ENCODE assay signal across 12 mouse cellular contexts in genomic region chrX:36980563-36981187, GRCm38 (mm10). TPM values are rescaled to one million over a fixed set of nuclear protein-coding genes. Genes with fewer than 3 reads are reported as not detected.
DNase-seq lines count a peak whose midpoint lies in the region; ATAC-seq and TF ChIP-seq lines count a peak whose summit lies in the region.
"Had no signal": no experiment of that assay in that cellular context is flagged by ENCODE, and none has a peak within 500 bp of the region (broad histone marks: within the 10 kb centered on the region; RNA-seq: fewer than 3 reads in every experiment).

No protein-coding gene starts in this region.

- no peak for TF ChIP-seq POLR2A in CH12.LX (IDR thresholded peaks at IDR 0.05; ENCODE audit: low read depth, low read length)

- TF ChIP-seq EP300 in CH12.LX (IDR thresholded peaks at IDR 0.05; ENCODE audit: low read length) = peak; percentile 57

- no peaks in the 10 kb centered on the region for H3K9me3 ChIP-seq in CH12.LX (replicated peaks; ENCODE audit: low read length)
- H3K9me3 ChIP-seq in hindbrain, embryonic 13.5 days = no peaks in the 10 kb centered on the region
- H3K9me3 ChIP-seq in forebrain, postnatal 0 days (ENCODE audit: low read length) = no peaks in the 10 kb centered on the region
- H3K9me3 ChIP-seq: embryonic facial prominence, embryonic 15.5 days; liver, embryonic 15.5 days had no signal

- dilution Hi-C loops in CH12.LX (cut with MboI; ENCODE audit: extremely low pct_ligation_motif_present, extremely low pct_unique_long_range_greater_than_20kb, low sequenced_read_pairs) = no loop called here

- TF ChIP-seq CTCF in CH12.LX (conservative IDR thresholded peaks at IDR 0.05 in 1 of 2, IDR thresholded peaks at IDR 0.05 in 1 of 2; ENCODE audit: low read depth in 2 of 2, low read length in 2 of 2) = no peak
- TF ChIP-seq CTCF in forebrain, postnatal 0 days (IDR thresholded peaks at IDR 0.05; ENCODE audit: low read depth) = no peak

- 90% methylated on average over 10 of the region's 10 CpGs for WGBS in hindbrain, embryonic 13.5 days
- WGBS in forebrain, postnatal 0 days = 88% methylated on average over 10 of the region's 10 CpGs

- no peak for TF ChIP-seq RAD21 in CH12.LX (IDR thresholded peaks at IDR 0.05; ENCODE audit: low read depth, low read length)

- peak overlapping the region; percentile 71 for H3K9ac ChIP-seq in CH12.LX (ENCODE audit: insufficient read depth, low read depth)
- no peak overlapping the region for H3K9ac ChIP-seq in hindbrain, embryonic 13.5 days
- no peak overlapping the region for H3K9ac ChIP-seq in forebrain, postnatal 0 days
- H3K9ac ChIP-seq: embryonic facial prominence, embryonic 15.5 days; liver, embryonic 15.5 days had no signal

- H3K27me3 ChIP-seq in CH12.LX (replicated peaks) = no peaks in the 10 kb centered on the region
- H3K27me3 ChIP-seq in hindbrain, embryonic 13.5 days = no peaks in the 10 kb centered on the region
- H3K27me3 ChIP-seq in forebrain, postnatal 0 days (ENCODE audit: insufficient read depth, low read length) = no peaks in the 10 kb centered on the region
- H3K27me3 ChIP-seq: embryonic facial prominence, embryonic 15.5 days; liver, embryonic 15.5 days had no signal

- peaks cover 11 to 26% of the 10 kb centered on the region in 2 experiments for H3K4me1 ChIP-seq in CH12.LX (ENCODE audit: control insufficient read depth in 1 of 2, insufficient read depth in 2 of 2)
- peaks cover 25% of the 10 kb centered on the region for H3K4me1 ChIP-seq in hindbrain, embryonic 13.5 days (replicated peaks)
- 0 out of 2 replicates have a peak, but pooled peaks cover 5% of the 10 kb centered on the region for H3K4me1 ChIP-seq in forebrain, postnatal 0 days (ENCODE audit: insufficient read depth)
- H3K4me1 ChIP-seq: liver, embryonic 15.5 days had no signal

- in situ Hi-C loops in CH12.LX (cut with MboI; ENCODE audit: low pct_ligation_motif_present, low pct_unique_long_range_greater_than_20kb, low sequenced_read_pairs) = no loop called here

- H3K4me2 ChIP-seq in CH12.LX (ENCODE audit: insufficient read depth, low read depth, poor library complexity, severe bottlenecking) = peak overlapping the region; percentile 84
- H3K4me2 ChIP-seq in hindbrain, embryonic 13.5 days = no peak overlapping the region
- no peak overlapping the region for H3K4me2 ChIP-seq in forebrain, postnatal 0 days (ENCODE audit: low read depth)
- H3K4me2 ChIP-seq: embryonic facial prominence, embryonic 15.5 days; liver, embryonic 15.5 days had no signal

- peak; percentile 89 for DNase-seq in CD4-positive helper T cell, adult 2 months (ENCODE audit: low read depth, low spot score)
- DNase-seq in CH12.LX (ENCODE audit: extremely low read depth) = peak; percentile 47
- peak; percentile 59 to 69 for DNase-seq in thymus, postnatal 10 days (ENCODE audit: low spot score in 2 of 2)
- no peak for DNase-seq in forebrain, postnatal 0 days
- DNase-seq: gastrocnemius, postnatal 14 days; right cerebral cortex, postnatal 4 days had no signal

- 0 out of 2 replicates have a peak, but pooled peaks have one; percentile 35 for ATAC-seq in monocyte, adult 5-6 weeks (replicated peaks; ENCODE audit: insufficient number of reproducible peaks, low FRiP score, low TSS enrichment, poor library complexity, severe bottlenecking)
- ATAC-seq in cerebellum, adult (ENCODE audit: insufficient number of reproducible peaks, low FRiP score, low TSS enrichment) = no peak
- ATAC-seq in hindbrain, embryonic 13.5 days (ENCODE audit: low FRiP score) = no peak
- ATAC-seq in forebrain, postnatal 0 days = no peak
- ATAC-seq: forebrain, embryonic 16.5 days had no signal

- H3K4me3 ChIP-seq in CH12.LX (replicated peaks in 1 of 3; ENCODE audit: low read depth in 2 of 3, low read length in 2 of 3, poor library complexity in 1 of 3) = peak overlapping the region; percentile 20 to 52 (median 34)
- no peak overlapping the region for H3K4me3 ChIP-seq in hindbrain, embryonic 13.5 days
- no peak overlapping the region for H3K4me3 ChIP-seq in forebrain, postnatal 0 days (ENCODE audit: low read depth, low read length)
- H3K4me3 ChIP-seq: embryonic facial prominence, embryonic 15.5 days; liver, embryonic 15.5 days had no signal

- H3K79me2 ChIP-seq in CH12.LX (replicated peaks; ENCODE audit: control insufficient read depth, extremely low read depth, insufficient read depth, poor library complexity, severe bottlenecking) = peaks cover 69% of the 10 kb centered on the region

- H3K36me3 ChIP-seq in CH12.LX (replicated peaks in 1 of 2; ENCODE audit: control insufficient read depth in 1 of 2, insufficient read depth in 1 of 2, low read length in 1 of 2) = peaks cover 4 to 20% of the 10 kb centered on the region in 2 experiments
- H3K36me3 ChIP-seq in hindbrain, embryonic 13.5 days = no peaks in the 10 kb centered on the region
- no peaks in the 10 kb centered on the region for H3K36me3 ChIP-seq in forebrain, postnatal 0 days (ENCODE audit: insufficient read depth)
- H3K36me3 ChIP-seq: embryonic facial prominence, embryonic 15.5 days; liver, embryonic 15.5 days had no signal

- H3K27ac ChIP-seq in CH12.LX (ENCODE audit: insufficient read depth, low read depth) = peak overlapping the region; percentile 75
- H3K27ac ChIP-seq in hindbrain, embryonic 13.5 days = no peak overlapping the region
- H3K27ac ChIP-seq in forebrain, postnatal 0 days (ENCODE audit: low read depth, low read length) = no peak overlapping the region
- H3K27ac ChIP-seq: embryonic facial prominence, embryonic 15.5 days; liver, embryonic 15.5 days had no signal

TF ChIP-seq in CH12.LX, 34 proteins besides CTCF, POLR2A, EP300 and RAD21:
- TF ChIP-seq CHD1 (IDR thresholded peaks at IDR 0.05; ENCODE audit: low read depth, low read length) (no peak), MAZ (IDR thresholded peaks at IDR 0.05; ENCODE audit: low read depth, low read length) (no peak), ELF1 (IDR thresholded peaks at IDR 0.05; ENCODE audit: low read depth, low read length) (no peak), POLR2AphosphoS2 (IDR thresholded peaks at IDR 0.05; ENCODE audit: low read depth, low read length) (no peak), SIN3A (IDR thresholded peaks at IDR 0.05; ENCODE audit: low read length) (peak; percentile 9; the same call in 1 of the 2 replicates), MXI1 (IDR thresholded peaks at IDR 0.05; ENCODE audit: low read depth, low read length) (no peak; the same call in 1 of the 2 replicates), BHLHE40 (IDR thresholded peaks at IDR 0.05; ENCODE audit: low read depth, low read length) (peak; percentile 59), JUN (IDR thresholded peaks at IDR 0.05; ENCODE audit: insufficient read depth, low read depth, low read length) (no peak), ZKSCAN1 (IDR thresholded peaks at IDR 0.05; ENCODE audit: borderline replicate concordance, low read depth, low read length) (no peak), TCF12 (IDR thresholded peaks at IDR 0.05; ENCODE audit: low read depth, low read length) (no peak; the same call in 1 of the 2 replicates), MAFK (IDR thresholded peaks at IDR 0.05; ENCODE audit: insufficient replicate concordance, low read length) (no peak), KAT2A (IDR thresholded peaks at IDR 0.05; ENCODE audit: insufficient replicate concordance, low read length) (no peak), MEF2A (IDR thresholded peaks at IDR 0.05; ENCODE audit: borderline replicate concordance, low read depth, low read length) (no peak), UBTF (IDR thresholded peaks at IDR 0.05; ENCODE audit: low read depth, low read length) (no peak), IRF4 (IDR thresholded peaks at IDR 0.05; ENCODE audit: low read depth, low read length) (no peak)

RNA-seq across cellular contexts. Expression of gene Sept6, which starts 10.9 kb away (rescaled TPM):
- total RNA-seq in CH12.LX (2012; rRNA removed) = 88.1 and 98.8 TPM in 2 replicates
- 94.1 and 94.4 TPM in 2 replicates for total RNA-seq in CH12.LX (2014; rRNA removed)
- 180 and 214 TPM in 2 replicates for polyA plus RNA-seq in CH12.LX (2012; ENCODE audit: insufficient read length, low read depth)
- total RNA-seq in monocyte, adult 5-6 weeks (2017) = 75.3 to 123 TPM (median 87.1 TPM) in 3 replicates
- 76.5 TPM in 2 replicates for polyA plus RNA-seq in hindbrain, embryonic 13.5 days (2015; fragmentation: Nextera tagmentation; extraction: Ambion mirVana)
- 98.6 and 101 TPM in 2 replicates for total RNA-seq in forebrain, postnatal 0 days (2014; rRNA removed)
- polyA plus RNA-seq in forebrain, postnatal 0 days (2015; fragmentation: Nextera tagmentation; extraction: Ambion mirVana) = 59.1 and 60.8 TPM in 2 replicates

Comparison
In these comparisons a context has a peak if more than half of its experiments do, and no peak if none do; other contexts are left out.
1. H3K4me3 ChIP-seq: peak in CH12.LX (3 of 3); none in hindbrain, embryonic 13.5 days (single experiment) and forebrain, postnatal 0 days (single experiment).